Mouse (Mus musculus) MEL (cell line): ENCODE measurements around the gene Ptprj.
A peak's percentile ranks its signal among the peaks of the same experiment; 100 is the strongest.

Experiments used
- CTCF ChIP-seq, 3 experiments: IDR thresholded peaks in 2 of 3; conservative IDR thresholded peaks in 1 of 3; 2 replicates each; pipeline ENCODE4 v1.5.1; 2011 to 2012; ENCODE audit warnings: low read length in 3 of 3, low read depth in 2 of 3, mild to moderate bottlenecking in 2 of 3, improper control_type of control experiment in 1 of 3, inconsistent platforms in 1 of 3, mixed read lengths in 1 of 3, moderate library complexity in 1 of 3; ENCODE audit not compliant: control insufficient read depth in 1 of 3, insufficient read depth in 1 of 3, poor library complexity in 1 of 3, severe bottlenecking in 1 of 3
- ELF1 ChIP-seq: IDR thresholded peaks from 2 replicates; pipeline ENCODE4 v1.6.1; 2014; ENCODE audit warnings: low read depth, mild to moderate bottlenecking, inconsistent platforms, low read length, improper control_type of control experiment, moderate library complexity
- EP300 ChIP-seq, 2 experiments: IDR thresholded peaks; 2 replicates each; pipeline ENCODE4 v1.6.1; 2011; ENCODE audit warnings: improper control_type of control experiment in 2 of 2, low read length in 2 of 2, low read depth in 1 of 2, mild to moderate bottlenecking in 1 of 2
- ETS1 ChIP-seq: IDR thresholded peaks from 2 replicates; pipeline ENCODE4 v1.6.1; 2012; ENCODE audit warnings: low read depth, mild to moderate bottlenecking, inconsistent platforms, low read length, improper control_type of control experiment, moderate library complexity
- GABPA ChIP-seq: IDR thresholded peaks from 2 replicates; pipeline ENCODE4 v1.6.1; 2012; ENCODE audit warnings: low read depth, mild to moderate bottlenecking, inconsistent platforms, low read length, improper control_type of control experiment, moderate library complexity
- GATA1 ChIP-seq: IDR thresholded peaks from 2 replicates; pipeline ENCODE4 v1.6.1; 2011; ENCODE audit warnings: low read depth, low read length, improper control_type of control experiment
- MAX ChIP-seq: IDR thresholded peaks from 2 replicates; pipeline ENCODE4 v1.6.1; 2011; ENCODE audit warnings: low read length, improper control_type of control experiment
- MYC ChIP-seq: IDR thresholded peaks from 2 replicates; pipeline ENCODE4 v1.6.1; 2011; ENCODE audit warnings: low read depth, mild to moderate bottlenecking, low read length, improper control_type of control experiment, moderate library complexity
- POLR2A ChIP-seq, 2 experiments: IDR thresholded peaks; 2 replicates each; pipeline ENCODE4 v1.6.1; 2011 to 2012; ENCODE audit warnings: low read length in 2 of 2, mild to moderate bottlenecking in 2 of 2, control low read depth in 1 of 2, improper control_type of control experiment in 1 of 2, low read depth in 1 of 2, moderate library complexity in 1 of 2; ENCODE audit not compliant: control insufficient read depth in 1 of 2, insufficient read depth in 1 of 2, poor library complexity in 1 of 2
- RCOR1 ChIP-seq: IDR thresholded peaks from 2 replicates; pipeline ENCODE4 v1.6.1; 2012; ENCODE audit warnings: low read depth, mild to moderate bottlenecking, inconsistent platforms, low read length, improper control_type of control experiment
- UBTF ChIP-seq: IDR thresholded peaks from 2 replicates; pipeline ENCODE4 v1.6.1; 2012; ENCODE audit warnings: low read depth, mild to moderate bottlenecking, inconsistent platforms, low read length, improper control_type of control experiment, moderate library complexity, borderline replicate concordance; ENCODE audit not compliant: insufficient read depth
- USF1 ChIP-seq: IDR thresholded peaks from 2 replicates; pipeline ENCODE4 v1.6.1; 2014; ENCODE audit warnings: low read depth, mild to moderate bottlenecking, inconsistent platforms, low read length, improper control_type of control experiment, moderate library complexity
- ZNF384 ChIP-seq: IDR thresholded peaks from 2 replicates; pipeline ENCODE4 v1.6.1; 2012; ENCODE audit warnings: low read depth, mild to moderate bottlenecking, inconsistent platforms, low read length, improper control_type of control experiment

DNA sequence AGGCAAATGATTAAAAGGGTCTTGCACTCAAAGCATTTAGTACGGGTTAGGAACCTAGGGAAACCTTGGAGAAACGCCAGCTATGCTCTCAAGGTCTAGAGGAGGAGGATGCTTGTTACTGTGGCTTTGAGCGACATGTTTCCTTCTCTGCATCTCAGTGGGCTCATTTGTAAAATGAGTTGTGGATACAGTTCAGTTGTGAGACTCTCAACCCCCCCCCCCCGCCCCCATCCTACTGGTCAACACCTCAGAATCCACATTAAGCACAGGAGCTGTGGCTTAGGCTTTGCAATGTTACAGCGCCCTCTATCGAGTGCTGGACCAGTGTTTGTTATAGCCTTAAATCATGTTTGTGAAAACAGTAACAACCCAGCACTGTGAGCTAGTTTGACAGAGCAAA, 44.5 kb upstream of the Ptprj start:
- no peak for TF ChIP-seq POLR2A (IDR thresholded peaks at IDR 0.05; ENCODE audit: control insufficient read depth in 1 of 2, insufficient read depth in 1 of 2, low read depth in 1 of 2, low read length in 2 of 2, poor library complexity in 1 of 2)
- TF ChIP-seq CTCF (IDR thresholded peaks at IDR 0.05 in 2 of 3, conservative IDR thresholded peaks at IDR 0.05 in 1 of 3; ENCODE audit: control insufficient read depth in 1 of 3, insufficient read depth in 1 of 3, low read depth in 2 of 3, low read length in 3 of 3, poor library complexity in 1 of 3, severe bottlenecking in 1 of 3) = peak; percentile 66 to 79 (median 77)
- no peak for TF ChIP-seq GABPA
- no peak for TF ChIP-seq ETS1
- TF ChIP-seq GATA1 = no peak
- TF ChIP-seq MYC = no peak
- no peak for TF ChIP-seq RCOR1
- TF ChIP-seq EP300 (IDR thresholded peaks at IDR 0.05; ENCODE audit: low read depth in 1 of 2, low read length in 2 of 2) = no peak
- TF ChIP-seq MAX = no peak
- TF ChIP-seq ELF1 = no peak
- TF ChIP-seq ZNF384 = peak; percentile 5; the same call in 1 of the 2 replicates
- TF ChIP-seq UBTF = no peak
- no peak for TF ChIP-seq USF1
